Mouse (Mus musculus): ENCODE results near the gene Fam221a. TPM values are rescaled to one million over a fixed set of nuclear protein-coding genes. Genes with fewer than 3 reads are reported as not detected.
A peak's percentile ranks its signal among the peaks of the same experiment; 100 is the strongest.

Fam221a gene
- polyA plus RNA-seq, 1 experiment: 2.9 TPM

- no peak overlapping the region for H3K4me3 ChIP-seq (ENCODE audit: insufficient read depth, poor library complexity, severe bottlenecking)
- H3K36me3 ChIP-seq (ENCODE audit: control insufficient read depth, insufficient read depth): no peaks in the 10 kb centered on the region
- TF ChIP-seq USF1 (IDR thresholded peaks at IDR 0.05; ENCODE audit: low read depth) (no peak), CTCF (IDR thresholded peaks at IDR 0.05; ENCODE audit: control insufficient read depth, insufficient read depth, insufficient read length) (no peak), MYOG (IDR thresholded peaks at IDR 0.05; ENCODE audit: control insufficient read depth, extremely low read depth, insufficient read length) (no peak), MYOD1 (IDR thresholded peaks at IDR 0.05; ENCODE audit: control insufficient read depth, insufficient read length, low read depth) (no peak), MAX (IDR thresholded peaks at IDR 0.05) (no peak), CEBPB (IDR thresholded peaks at IDR 0.05; ENCODE audit: low read depth) (no peak), FOSL1 (IDR thresholded peaks at IDR 0.05; ENCODE audit: insufficient read depth, low read length, poor library complexity, severe bottlenecking) (no peak)
- no peaks in the 10 kb centered on the region for H3K79me3 ChIP-seq (ENCODE audit: low read depth)
- H3K27me3 ChIP-seq (ENCODE audit: control insufficient read depth, insufficient read depth, insufficient read length): no peaks in the 10 kb centered on the region
- H3K79me2 ChIP-seq (ENCODE audit: control insufficient read depth, insufficient read depth): no peaks in the 10 kb centered on the region
- H3ac ChIP-seq (ENCODE audit: control insufficient read depth, insufficient read length, low read depth): no peak overlapping the region
Measured at GRCm38 (mm10) chr6:49338566-49338965, 29.0 kb upstream of the Fam221a start.

GRCm38 (mm10) chr6:49339145-49339544 lies 28.4 kb upstream of the Fam221a start:
- H3K36me3 ChIP-seq (ENCODE audit: control insufficient read depth, insufficient read depth): no peaks in the 10 kb centered on the region
- no peak overlapping the region for H3K4me3 ChIP-seq (ENCODE audit: insufficient read depth, poor library complexity, severe bottlenecking)
- no peaks in the 10 kb centered on the region for H3K79me2 ChIP-seq (ENCODE audit: control insufficient read depth, insufficient read depth)
- TF ChIP-seq MYOG (IDR thresholded peaks at IDR 0.05; ENCODE audit: control insufficient read depth, extremely low read depth, insufficient read length): no peak
- no peak for TF ChIP-seq MAX (IDR thresholded peaks at IDR 0.05)
- no peak for TF ChIP-seq CEBPB (IDR thresholded peaks at IDR 0.05; ENCODE audit: low read depth)
- no peak for TF ChIP-seq FOSL1 (IDR thresholded peaks at IDR 0.05; ENCODE audit: insufficient read depth, low read length, poor library complexity, severe bottlenecking)
- TF ChIP-seq USF1 (IDR thresholded peaks at IDR 0.05; ENCODE audit: low read depth): no peak
- no peak for TF ChIP-seq MYOD1 (IDR thresholded peaks at IDR 0.05; ENCODE audit: control insufficient read depth, insufficient read length, low read depth)
- no peak for TF ChIP-seq CTCF (IDR thresholded peaks at IDR 0.05; ENCODE audit: control insufficient read depth, insufficient read depth, insufficient read length)
- H3K27me3 ChIP-seq (ENCODE audit: control insufficient read depth, insufficient read depth, insufficient read length): no peaks in the 10 kb centered on the region
- H3K79me3 ChIP-seq (ENCODE audit: low read depth): no peaks in the 10 kb centered on the region
- no peak overlapping the region for H3ac ChIP-seq (ENCODE audit: control insufficient read depth, insufficient read length, low read depth)

GRCm38 (mm10) chr6:49343737-49344469 lies 23.6 kb upstream of the Fam221a start:
- Histone ChIP-seq H3K36me3 (ENCODE audit: control insufficient read depth, insufficient read depth) (no peaks in the 10 kb centered on the region), H3K4me3 (ENCODE audit: insufficient read depth, poor library complexity, severe bottlenecking) (no peak overlapping the region), H3K27me3 (ENCODE audit: control insufficient read depth, insufficient read depth, insufficient read length) (no peaks in the 10 kb centered on the region), H3K79me2 (ENCODE audit: control insufficient read depth, insufficient read depth) (no peaks in the 10 kb centered on the region), H3ac (ENCODE audit: control insufficient read depth, insufficient read length, low read depth) (no peak overlapping the region), H3K79me3 (ENCODE audit: low read depth) (no peaks in the 10 kb centered on the region)
- TF ChIP-seq FOSL1 (IDR thresholded peaks at IDR 0.05; ENCODE audit: insufficient read depth, low read length, poor library complexity, severe bottlenecking) (no peak), CEBPB (IDR thresholded peaks at IDR 0.05; ENCODE audit: low read depth) (no peak), CTCF (IDR thresholded peaks at IDR 0.05; ENCODE audit: control insufficient read depth, insufficient read depth, insufficient read length) (no peak), MAX (IDR thresholded peaks at IDR 0.05) (no peak), MYOG (IDR thresholded peaks at IDR 0.05; ENCODE audit: control insufficient read depth, extremely low read depth, insufficient read length) (no peak), USF1 (IDR thresholded peaks at IDR 0.05; ENCODE audit: low read depth) (no peak), MYOD1 (IDR thresholded peaks at IDR 0.05; ENCODE audit: control insufficient read depth, insufficient read length, low read depth) (no peak)

GRCm38 (mm10) chr6:49349826-49350225 lies 17.7 kb upstream of the Fam221a start:
- TF ChIP-seq USF1 (IDR thresholded peaks at IDR 0.05; ENCODE audit: low read depth) (no peak), CEBPB (IDR thresholded peaks at IDR 0.05; ENCODE audit: low read depth) (peak; percentile 63), MYOG (IDR thresholded peaks at IDR 0.05; ENCODE audit: control insufficient read depth, extremely low read depth, insufficient read length) (no peak)
- Histone ChIP-seq H3K36me3 (ENCODE audit: control insufficient read depth, insufficient read depth) (no peaks in the 10 kb centered on the region), H3K79me2 (ENCODE audit: control insufficient read depth, insufficient read depth) (no peaks in the 10 kb centered on the region), H3K4me3 (ENCODE audit: insufficient read depth, poor library complexity, severe bottlenecking) (no peak overlapping the region), H3ac (ENCODE audit: control insufficient read depth, insufficient read length, low read depth) (no peak overlapping the region), H3K27me3 (ENCODE audit: control insufficient read depth, insufficient read depth, insufficient read length) (no peaks in the 10 kb centered on the region), H3K79me3 (ENCODE audit: low read depth) (no peaks in the 10 kb centered on the region)

- TF ChIP-seq MAX (IDR thresholded peaks at IDR 0.05) (no peak), CEBPB (IDR thresholded peaks at IDR 0.05; ENCODE audit: low read depth) (no peak), MYOG (IDR thresholded peaks at IDR 0.05; ENCODE audit: control insufficient read depth, extremely low read depth, insufficient read length) (no peak), CTCF (IDR thresholded peaks at IDR 0.05; ENCODE audit: control insufficient read depth, insufficient read depth, insufficient read length) (no peak), USF1 (IDR thresholded peaks at IDR 0.05; ENCODE audit: low read depth) (no peak), FOSL1 (IDR thresholded peaks at IDR 0.05; ENCODE audit: insufficient read depth, low read length, poor library complexity, severe bottlenecking) (no peak), MYOD1 (IDR thresholded peaks at IDR 0.05; ENCODE audit: control insufficient read depth, insufficient read length, low read depth) (no peak)
- no peaks in the 10 kb centered on the region for H3K79me3 ChIP-seq (ENCODE audit: low read depth)
- no peaks in the 10 kb centered on the region for H3K36me3 ChIP-seq (ENCODE audit: control insufficient read depth, insufficient read depth)
- H3K4me3 ChIP-seq (ENCODE audit: insufficient read depth, poor library complexity, severe bottlenecking): no peak overlapping the region
- H3ac ChIP-seq (ENCODE audit: control insufficient read depth, insufficient read length, low read depth): no peak overlapping the region
- no peaks in the 10 kb centered on the region for H3K79me2 ChIP-seq (ENCODE audit: control insufficient read depth, insufficient read depth)
- H3K27me3 ChIP-seq (ENCODE audit: control insufficient read depth, insufficient read depth, insufficient read length): no peaks in the 10 kb centered on the region
Measured at GRCm38 (mm10) chr6:49354613-49355012, 12.9 kb upstream of the Fam221a start.

- H3K4me3 ChIP-seq (ENCODE audit: insufficient read depth, poor library complexity, severe bottlenecking): no peak overlapping the region
- no peaks in the 10 kb centered on the region for H3K36me3 ChIP-seq (ENCODE audit: control insufficient read depth, insufficient read depth)
- no peaks in the 10 kb centered on the region for H3K79me3 ChIP-seq (ENCODE audit: low read depth)
- no peaks in the 10 kb centered on the region for H3K79me2 ChIP-seq (ENCODE audit: control insufficient read depth, insufficient read depth)
- no peak for TF ChIP-seq MYOD1 (IDR thresholded peaks at IDR 0.05; ENCODE audit: control insufficient read depth, insufficient read length, low read depth)
- no peak overlapping the region for H3ac ChIP-seq (ENCODE audit: control insufficient read depth, insufficient read length, low read depth)
- no peaks in the 10 kb centered on the region for H3K27me3 ChIP-seq (ENCODE audit: control insufficient read depth, insufficient read depth, insufficient read length)
Measured at GRCm38 (mm10) chr6:49355171-49355570, 12.4 kb upstream of the Fam221a start.

Data from C2C12 (cell line).